Mouse (Mus musculus): Measurements from ENCODE around the gene Diexf. TPM values are rescaled to one million over a fixed set of nuclear protein-coding genes. Genes with fewer than 3 reads are reported as not detected.

The Diexf gene
- polyA plus RNA-seq, 1 experiment from 2014 or later, result 9.7 TPM

GRCm38 (mm10) chr1:193156316-193157110 lies 26.4 kb upstream of the Diexf start:
- peaks cover 23% of the 10 kb centered on the region for H3K4me1 ChIP-seq
- H3K27me3 ChIP-seq, result peaks cover 42% of the 10 kb centered on the region
- no peak for ATAC-seq (ENCODE audit: low FRiP score)
- no peak overlapping the region for H3K27ac ChIP-seq
- H3K4me3 ChIP-seq (replicated peaks), result no peak overlapping the region
- WGBS, result 83% methylated on average over 15 of the region's 15 CpGs
- H3K36me3 ChIP-seq (replicated peaks), result no peaks in the 10 kb centered on the region
- no peak overlapping the region for H3K4me2 ChIP-seq
- no peaks in the 10 kb centered on the region for H3K9me3 ChIP-seq
- no peak overlapping the region for H3K9ac ChIP-seq

- Histone ChIP-seq H3K27ac (no peak overlapping the region), H3K4me1 (peaks cover 19% of the 10 kb centered on the region), H3K36me3 (replicated peaks) (no peaks in the 10 kb centered on the region), H3K27me3 (peaks cover 57% of the 10 kb centered on the region), H3K9me3 (no peaks in the 10 kb centered on the region), H3K4me3 (replicated peaks) (peak overlapping the region; percentile 29; the same call in 1 of the 2 replicates), H3K9ac (peak overlapping the region; percentile 12; the same call in 1 of the 2 replicates), H3K4me2 (peak overlapping the region; percentile 50)
- WGBS, result 23% methylated on average over 16 of the region's 16 CpGs
- no peak for ATAC-seq (ENCODE audit: low FRiP score)
These were observed 23.5 kb upstream of the Diexf start for GRCm38 (mm10) chr1:193153561-193153960.

- ATAC-seq (ENCODE audit: low FRiP score), result peak; percentile 83; the same call in 1 of the 2 replicates
- peak within 1 kb of the TSS; percentile 12; the same call in 1 of the 2 replicates for H3K9ac ChIP-seq
- WGBS, result under 1% methylated on average over 30 of the region's 30 CpGs
- H3K4me3 ChIP-seq (replicated peaks), result peak within 1 kb of the TSS; percentile 29
- H3K4me2 ChIP-seq, result peak within 1 kb of the TSS; percentile 50
- peaks cover 57% of the 10 kb centered on the region for H3K27me3 ChIP-seq
- no peaks in the 10 kb centered on the region for H3K9me3 ChIP-seq
- H3K4me1 ChIP-seq, result peaks cover 19% of the 10 kb centered on the region
- no peaks in the 10 kb centered on the region for H3K36me3 ChIP-seq (replicated peaks)
- H3K27ac ChIP-seq, result no peak within 1 kb of the TSS
These were observed 22.8 kb upstream of the Diexf start, which contains the start of gene Irf6 for GRCm38 (mm10) chr1:193152872-193153271. Irf6 (plus strand) TSS chr1:193153111.

- H3K4me2 ChIP-seq, result no peak overlapping the region
- H3K27ac ChIP-seq, result no peak overlapping the region
- no peak for ATAC-seq (ENCODE audit: low FRiP score)
- no peak overlapping the region for H3K4me3 ChIP-seq (replicated peaks)
- 54% methylated on average over 7 of the region's 7 CpGs for WGBS
- peaks cover 54% of the 10 kb centered on the region for H3K27me3 ChIP-seq
- no peak overlapping the region for H3K9ac ChIP-seq
- no peaks in the 10 kb centered on the region for H3K9me3 ChIP-seq
- peaks cover 19% of the 10 kb centered on the region for H3K4me1 ChIP-seq
- no peaks in the 10 kb centered on the region for H3K36me3 ChIP-seq (replicated peaks)
These were observed 21.1 kb upstream of the Diexf start for GRCm38 (mm10) chr1:193151134-193151533.

GRCm38 (mm10) chr1:193149231-193149630 lies 19.2 kb upstream of the Diexf start:
- H3K27ac ChIP-seq, result no peak overlapping the region
- peaks cover 48% of the 10 kb centered on the region for H3K27me3 ChIP-seq
- no peak overlapping the region for H3K9ac ChIP-seq
- H3K36me3 ChIP-seq (replicated peaks), result no peaks in the 10 kb centered on the region
- H3K9me3 ChIP-seq, result no peaks in the 10 kb centered on the region
- no peak for ATAC-seq (ENCODE audit: low FRiP score)
- 74% methylated on average over 3 of the region's 3 CpGs for WGBS
- no peak overlapping the region for H3K4me2 ChIP-seq
- peaks cover 19% of the 10 kb centered on the region for H3K4me1 ChIP-seq
- H3K4me3 ChIP-seq (replicated peaks), result no peak overlapping the region

GRCm38 (mm10) chr1:193146416-193146815 lies 16.3 kb upstream of the Diexf start:
- Histone ChIP-seq H3K36me3 (replicated peaks) (no peaks in the 10 kb centered on the region), H3K4me1 (peaks cover 6% of the 10 kb centered on the region; the same call in 1 of the 2 replicates), H3K27ac (no peak overlapping the region), H3K9ac (no peak overlapping the region), H3K27me3 (peaks cover 20% of the 10 kb centered on the region), H3K4me2 (no peak overlapping the region), H3K4me3 (replicated peaks) (no peak overlapping the region), H3K9me3 (no peaks in the 10 kb centered on the region)
- no peak for ATAC-seq (ENCODE audit: low FRiP score)
- WGBS, result 88% methylated on average over 1 of the region's 1 CpGs

GRCm38 (mm10) chr1:193145101-193145500 lies 15.0 kb upstream of the Diexf start:
- H3K9ac ChIP-seq, result no peak overlapping the region
- ATAC-seq (ENCODE audit: low FRiP score), result no peak
- H3K4me3 ChIP-seq (replicated peaks), result no peak overlapping the region
- peaks cover 12% of the 10 kb centered on the region for H3K27me3 ChIP-seq
- no peaks in the 10 kb centered on the region for H3K4me1 ChIP-seq
- WGBS, result 79% methylated on average over 4 of the region's 4 CpGs
- no peak overlapping the region for H3K4me2 ChIP-seq
- no peaks in the 10 kb centered on the region for H3K9me3 ChIP-seq
- no peaks in the 10 kb centered on the region for H3K36me3 ChIP-seq (replicated peaks)
- H3K27ac ChIP-seq, result no peak overlapping the region

GRCm38 (mm10) chr1:193144516-193144915 lies 14.4 kb upstream of the Diexf start:
- Histone ChIP-seq H3K36me3 (replicated peaks) (no peaks in the 10 kb centered on the region), H3K4me3 (replicated peaks) (no peak overlapping the region), H3K27ac (no peak overlapping the region), H3K9ac (no peak overlapping the region), H3K27me3 (peaks cover 7% of the 10 kb centered on the region), H3K4me2 (no peak overlapping the region), H3K9me3 (no peaks in the 10 kb centered on the region), H3K4me1 (no peaks in the 10 kb centered on the region)
- no peak for ATAC-seq (ENCODE audit: low FRiP score)
- whole genome bisulfite sequencing, result 89% methylated on average over 6 of the region's 6 CpGs

- Histone ChIP-seq H3K27me3 (peaks cover 5% of the 10 kb centered on the region; the same call in 1 of the 2 replicates), H3K27ac (no peak overlapping the region), H3K4me1 (no peaks in the 10 kb centered on the region), H3K4me3 (replicated peaks) (no peak overlapping the region), H3K9ac (no peak overlapping the region), H3K36me3 (replicated peaks) (no peaks in the 10 kb centered on the region), H3K4me2 (no peak overlapping the region), H3K9me3 (no peaks in the 10 kb centered on the region)
- 87% methylated on average over 8 of the region's 8 CpGs for WGBS
- ATAC-seq (ENCODE audit: low FRiP score), result no peak
These were observed 12.5 kb upstream of the Diexf start for GRCm38 (mm10) chr1:193142517-193143062.

- H3K27ac ChIP-seq, result no peak overlapping the region
- ATAC-seq (ENCODE audit: low FRiP score), result no peak
- H3K9ac ChIP-seq, result no peak overlapping the region
- H3K4me3 ChIP-seq (replicated peaks), result no peak overlapping the region
- H3K4me1 ChIP-seq, result no peaks in the 10 kb centered on the region
- no peak overlapping the region for H3K4me2 ChIP-seq
- H3K27me3 ChIP-seq, result peaks cover 5% of the 10 kb centered on the region; the same call in 1 of the 2 replicates
- H3K9me3 ChIP-seq, result no peaks in the 10 kb centered on the region
- WGBS, result 83% methylated on average over 7 of the region's 7 CpGs
- H3K36me3 ChIP-seq (replicated peaks), result no peaks in the 10 kb centered on the region
These were observed 11.0 kb upstream of the Diexf start for GRCm38 (mm10) chr1:193141118-193141517.

GRCm38 (mm10) chr1:193138669-193139068 lies 8.6 kb upstream of the Diexf start:
- Histone ChIP-seq H3K27me3 (no peaks in the 10 kb centered on the region), H3K27ac (no peak overlapping the region), H3K9ac (no peak overlapping the region), H3K4me1 (no peaks in the 10 kb centered on the region), H3K4me2 (no peak overlapping the region), H3K9me3 (no peaks in the 10 kb centered on the region), H3K36me3 (replicated peaks) (no peaks in the 10 kb centered on the region), H3K4me3 (replicated peaks) (no peak overlapping the region)
- ATAC-seq (ENCODE audit: low FRiP score), result no peak
- WGBS, result 61% methylated on average over 3 of the region's 3 CpGs

- ATAC-seq (ENCODE audit: low FRiP score), result no peak
- no peak overlapping the region for H3K9ac ChIP-seq
- 47% methylated on average over 7 of the region's 7 CpGs for WGBS
These were observed 8.0 kb upstream of the Diexf start for GRCm38 (mm10) chr1:193138087-193138486.

More at GRCm38 (mm10) chr1:193138087-193138486, 8.0 kb upstream of the Diexf start:
- Histone ChIP-seq H3K36me3 (replicated peaks) (no peaks in the 10 kb centered on the region), H3K4me3 (replicated peaks) (no peak overlapping the region), H3K4me1 (no peaks in the 10 kb centered on the region), H3K4me2 (no peak overlapping the region), H3K9me3 (no peaks in the 10 kb centered on the region), H3K27me3 (no peaks in the 10 kb centered on the region), H3K27ac (no peak overlapping the region)

Measured in forebrain, embryonic 12.5 days (tissue).